Mouse (Mus musculus) ES-E14 (cell line): ENCODE data around the gene Hist1h3e.
"Not testable (repeated sequence)": the region's sequence is repeated elsewhere in the genome, so short reads cannot be mapped to it uniquely, and the experiment has no call there.

Experiments
- CHD2 ChIP-seq: IDR thresholded peaks from 2 replicates; pipeline ENCODE4 v1.6.1; 2014; ENCODE audit warnings: mild to moderate bottlenecking, low read depth, low read length, inconsistent platforms
- HCFC1 ChIP-seq: IDR thresholded peaks from 2 replicates; pipeline ENCODE4 v1.6.1; 2012; ENCODE audit warnings: low read length, inconsistent platforms, borderline replicate concordance; ENCODE audit not compliant: insufficient read depth

DNA sequence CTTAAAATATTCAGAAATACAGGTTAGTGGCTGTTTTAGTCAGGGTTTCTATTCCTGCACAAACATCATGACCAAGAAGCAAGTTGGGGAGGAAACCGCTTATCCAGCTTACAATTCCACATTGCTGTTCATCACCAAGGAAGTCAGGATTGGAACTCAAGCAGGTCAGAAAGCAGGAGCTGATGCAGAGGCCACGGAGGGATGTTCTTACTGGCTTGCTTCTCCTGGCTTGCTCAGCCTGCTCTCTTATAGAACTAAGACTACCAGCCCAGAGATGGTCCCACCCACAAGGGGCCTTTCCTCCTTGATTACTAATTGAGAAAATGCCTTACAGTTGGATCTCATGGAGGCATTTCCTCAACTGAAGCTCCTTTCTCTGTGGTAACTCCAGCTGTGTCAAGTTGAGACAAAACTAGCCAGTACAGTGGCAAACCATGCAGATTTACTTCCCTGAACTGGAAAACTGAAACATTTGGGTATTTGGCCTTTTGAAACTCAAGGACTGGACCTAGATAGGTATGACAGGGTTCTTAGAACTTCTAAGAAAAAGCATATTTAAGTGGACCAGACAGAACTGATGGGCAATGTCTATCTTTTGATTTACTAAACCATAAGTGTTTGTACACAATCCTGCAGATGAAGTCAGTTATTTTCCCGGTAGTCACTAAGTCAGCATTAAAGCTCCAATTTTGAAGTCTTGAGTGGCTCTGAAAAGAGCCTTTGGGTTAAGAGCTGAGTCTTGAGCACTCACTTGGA, 19.8 kb downstream of the Hist1h3e start:
- TF ChIP-seq HCFC1, CHD2: not testable (repeated sequence)
